Mouse (Mus musculus) G1E (cell line): Measurements from ENCODE around the gene Cadps.

Experiments used
- CTCF ChIP-seq: IDR thresholded peaks from 2 replicates; pipeline ENCODE4 v1.5.1; 2012; ENCODE audit warnings: low read depth, low read length, inconsistent platforms, mixed read lengths
- GATA1 ChIP-seq: IDR thresholded peaks from 2 replicates; pipeline ENCODE4 v1.6.1; 2012; ENCODE audit warnings: borderline replicate concordance, low read length, inconsistent platforms, mixed read lengths
- GATA2 ChIP-seq: IDR thresholded peaks from 2 replicates; pipeline ENCODE4 v1.6.1; 2012; ENCODE audit warnings: low read depth, low read length, inconsistent platforms, borderline replicate concordance
- POLR2AphosphoS5 ChIP-seq: IDR thresholded peaks from 2 replicates; pipeline ENCODE4 v1.6.1; 2012; ENCODE audit warnings: low read depth, low read length, inconsistent platforms; ENCODE audit not compliant: insufficient replicate concordance
- TAL1 ChIP-seq: conservative IDR thresholded peaks from 2 replicates; pipeline ENCODE4 v1.6.1; 2012; ENCODE audit warnings: low read depth, low read length, inconsistent platforms, mixed read lengths

DNA sequence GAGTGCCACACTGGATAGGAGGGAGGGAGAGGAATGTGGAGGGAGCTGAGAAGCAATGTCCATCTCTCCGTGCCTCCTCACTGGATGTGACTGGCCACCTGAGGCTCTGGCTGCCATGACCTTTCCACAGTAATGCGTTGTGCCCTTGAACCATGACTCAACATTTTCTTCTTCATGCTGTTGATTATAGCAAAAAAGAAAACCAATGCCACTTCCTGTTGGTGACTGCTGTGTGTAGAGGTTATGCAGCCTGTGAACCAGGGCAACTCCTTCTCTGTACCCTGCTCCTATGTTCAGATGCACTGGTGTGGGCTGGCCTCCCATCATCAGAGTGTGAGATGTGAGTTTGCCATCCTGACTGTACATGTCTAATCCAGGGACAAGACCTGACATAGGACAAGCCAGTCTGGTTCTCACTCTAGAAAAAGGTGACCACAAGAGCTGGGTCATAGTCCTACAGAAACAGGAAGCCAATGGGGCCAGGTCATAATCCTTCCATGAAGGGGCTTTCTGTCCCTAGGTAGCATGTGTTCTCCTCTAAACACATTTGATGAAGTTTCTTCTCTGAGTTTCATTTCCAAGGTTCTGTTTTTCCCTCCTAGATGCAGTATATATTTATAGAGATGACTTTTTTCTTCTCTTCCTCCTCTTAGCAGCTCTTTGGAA lies 245.3 kb downstream of the Cadps start:
- TF ChIP-seq CTCF, result no peak
- no peak for TF ChIP-seq GATA1
- no peak for TF ChIP-seq POLR2AphosphoS5
- no peak for TF ChIP-seq TAL1
- no peak for TF ChIP-seq GATA2
